Mouse (Mus musculus): ENCODE results near the gene Rela.

Gene Rela

GRCm38 (mm10) chr19:5637069-5638047 lies at the start of gene Rela:
Gene Rela, plus strand, starts transcription at chr19:5637483.
- peak; percentile 79 to 84 for DNase-seq (ENCODE audit: low spot score in 2 of 2)

- no peak for DNase-seq (ENCODE audit: low spot score in 2 of 2)
These were observed 48.1 kb upstream of the Rela start for GRCm38 (mm10) chr19:5589159-5589558.

- no peak for DNase-seq (ENCODE audit: low spot score in 2 of 2)
These were observed 45.4 kb upstream of the Rela start for GRCm38 (mm10) chr19:5591888-5592287.

GRCm38 (mm10) chr19:5599224-5599623 lies 38.1 kb upstream of the Rela start:
- DNase-seq (ENCODE audit: low spot score in 2 of 2): no peak

- DNase-seq (ENCODE audit: low spot score in 2 of 2): peak; percentile 63 to 73
These were observed 35.3 kb upstream of the Rela start, which contains the start of gene Rnaseh2c for GRCm38 (mm10) chr19:5601752-5602541. Gene Rnaseh2c, plus strand, starts transcription at chr19:5601873.

GRCm38 (mm10) chr19:5603664-5604063 lies 33.6 kb upstream of the Rela start:
- DNase-seq (ENCODE audit: low spot score in 2 of 2): no peak

- no peak for DNase-seq (ENCODE audit: low spot score in 2 of 2)
These were observed 32.2 kb upstream of the Rela start for GRCm38 (mm10) chr19:5605126-5605525.

GRCm38 (mm10) chr19:5606196-5606595 lies 31.1 kb upstream of the Rela start:
- no peak for DNase-seq (ENCODE audit: low spot score in 2 of 2)

GRCm38 (mm10) chr19:5607705-5608410 lies 29.4 kb upstream of the Rela start:
- DNase-seq (ENCODE audit: low spot score in 2 of 2): no peak

GRCm38 (mm10) chr19:5608707-5609106 lies 28.6 kb upstream of the Rela start:
- no peak for DNase-seq (ENCODE audit: low spot score in 2 of 2)

- DNase-seq (ENCODE audit: low spot score in 2 of 2): no peak
These were observed 28.1 kb upstream of the Rela start for GRCm38 (mm10) chr19:5609171-5609546.

GRCm38 (mm10) chr19:5609547-5610404 lies 27.5 kb upstream of the Rela start, which contains the start of gene Kat5:
Gene Kat5, minus strand, starts transcription at chr19:5610237.
- DNase-seq (ENCODE audit: low spot score in 2 of 2): peak; percentile 85 to 91

GRCm38 (mm10) chr19:5611973-5612372 lies 25.3 kb upstream of the Rela start:
- DNase-seq (ENCODE audit: low spot score in 2 of 2): no peak

GRCm38 (mm10) chr19:5612762-5613411 lies 24.4 kb upstream of the Rela start:
- DNase-seq (ENCODE audit: low spot score in 2 of 2): no peak

- no peak for DNase-seq (ENCODE audit: low spot score in 2 of 2)
These were observed 22.3 kb upstream of the Rela start for GRCm38 (mm10) chr19:5614953-5615352.

GRCm38 (mm10) chr19:5620007-5620406 lies 17.3 kb upstream of the Rela start:
- DNase-seq (ENCODE audit: low spot score in 2 of 2): no peak

GRCm38 (mm10) chr19:5621884-5622283 lies 15.4 kb upstream of the Rela start:
- DNase-seq (ENCODE audit: low spot score in 2 of 2): no peak

- no peak for DNase-seq (ENCODE audit: low spot score in 2 of 2)
These were observed 12.0 kb upstream of the Rela start for GRCm38 (mm10) chr19:5625311-5625710.

- DNase-seq (ENCODE audit: low spot score in 2 of 2): no peak
These were observed 7.4 kb upstream of the Rela start for GRCm38 (mm10) chr19:5629907-5630306.

GRCm38 (mm10) chr19:5632120-5632519 lies 5.2 kb upstream of the Rela start:
- no peak for DNase-seq (ENCODE audit: low spot score in 2 of 2)
